Mouse (Mus musculus): Measurements from ENCODE around the gene Ccdc180.

Gene Ccdc180

GRCm38 (mm10) chr4:45971806-45972447 is 81.8 kb downstream of the Ccdc180 start:
- peak; percentile 90 for DNase-seq (ENCODE audit: low read depth)

GRCm38 (mm10) chr4:45972448-45972854 is 82.3 kb downstream of the Ccdc180 start:
- no peak for DNase-seq (ENCODE audit: low read depth)

GRCm38 (mm10) chr4:45972951-45973350 is 82.8 kb downstream of the Ccdc180 start:
- DNase-seq (ENCODE audit: low read depth): no peak

GRCm38 (mm10) chr4:45976931-45977667 is 87.0 kb downstream of the Ccdc180 start:
- DNase-seq (ENCODE audit: low read depth): no peak

GRCm38 (mm10) chr4:45979916-45980315 is 89.8 kb downstream of the Ccdc180 start:
- no peak for DNase-seq (ENCODE audit: low read depth)

- no peak for DNase-seq (ENCODE audit: low read depth)
Measured at GRCm38 (mm10) chr4:45981054-45981453, 91.0 kb downstream of the Ccdc180 start.

- DNase-seq (ENCODE audit: low read depth): no peak
Measured at GRCm38 (mm10) chr4:45990427-45991135, 100.5 kb downstream of the Ccdc180 start.

GRCm38 (mm10) chr4:45998536-45998935 is 108.4 kb downstream of the Ccdc180 start:
- DNase-seq (ENCODE audit: low read depth): no peak
